Mouse (Mus musculus): ENCODE data around the gene Arhgef11. TPM values are rescaled to one million over a fixed set of nuclear protein-coding genes. Genes with fewer than 3 reads are reported as not detected.

The Arhgef11 gene
- polyA plus RNA-seq, 1 experiment from 2014 or later, result 25.9 TPM

- Histone ChIP-seq H3K4me2 (no peak overlapping the region), H3K4me1 (peaks cover 17% of the 10 kb centered on the region), H3K4me3 (replicated peaks) (no peak overlapping the region), H3K9me3 (no peaks in the 10 kb centered on the region), H3K27me3 (peaks cover 16% of the 10 kb centered on the region), H3K9ac (no peak overlapping the region), H3K36me3 (replicated peaks) (no peaks in the 10 kb centered on the region), H3K27ac (no peak overlapping the region)
- 73% methylated on average over 6 of the region's 6 CpGs for WGBS
- ATAC-seq (ENCODE audit: low FRiP score), result no peak
Observed at GRCm38 (mm10) chr3:87785626-87786214, 168.4 kb downstream of the Arhgef11 start.

Small RNA genes within 50 kb of the gene (microRNA-seq; reads per million reads assigned to microRNA genes)
- gene Gm24109, result not detected

Other genes with a start within 250 kb of the Arhgef11 start
- not detected in 2 replicates for gene Fcrl1, start 241.2 kb upstream of the Arhgef11 start, polyA plus RNA-seq (2016; fragmentation: Nextera tagmentation; extraction: Ambion mirVana)
- not detected in 2 replicates for gene Fcrl5, start 181.8 kb upstream of the Arhgef11 start, polyA plus RNA-seq (2016; fragmentation: Nextera tagmentation; extraction: Ambion mirVana)
- gene Etv3, start 92.2 kb upstream of the Arhgef11 start, polyA plus RNA-seq (2016; fragmentation: Nextera tagmentation; extraction: Ambion mirVana), result 13.1 and 13.8 TPM in 2 replicates
- 0.26 and 0.37 TPM in 2 replicates for gene Lrrc71, start 131.1 kb downstream of the Arhgef11 start, polyA plus RNA-seq (2016; fragmentation: Nextera tagmentation; extraction: Ambion mirVana)
- gene Ntrk1, start 177.6 kb downstream of the Arhgef11 start, polyA plus RNA-seq (2016; fragmentation: Nextera tagmentation; extraction: Ambion mirVana), result 1.1 and 1.4 TPM in 2 replicates
- 0.65 and 1.0 TPM in 2 replicates for gene Insrr, start 179.4 kb downstream of the Arhgef11 start, polyA plus RNA-seq (2016; fragmentation: Nextera tagmentation; extraction: Ambion mirVana)
- 5.7 and 6.8 TPM in 2 replicates for gene Pear1, start 206.7 kb downstream of the Arhgef11 start, polyA plus RNA-seq (2016; fragmentation: Nextera tagmentation; extraction: Ambion mirVana)
- not detected in 2 replicates for gene Sh2d2a, start 229.2 kb downstream of the Arhgef11 start, polyA plus RNA-seq (2016; fragmentation: Nextera tagmentation; extraction: Ambion mirVana)